Comparison of ENCODE assay signal across 10 mouse cellular contexts in genomic region chr5:138199576-138199975, GRCm38 (mm10). TPM values are rescaled to one million over a fixed set of nuclear protein-coding genes. Genes with fewer than 3 reads are reported as not detected.
A peak's percentile ranks its signal among the peaks of the same experiment; 100 is the strongest.
DNase-seq lines count a peak whose midpoint lies in the region; ATAC-seq and TF ChIP-seq lines count a peak whose summit lies in the region.
"Had no signal": no experiment of that assay in that cellular context is flagged by ENCODE, and none has a peak within 500 bp of the region (broad histone marks: within the 10 kb centered on the region; RNA-seq: fewer than 3 reads in every experiment).

No protein-coding gene starts in this region.

- H3K79me2 ChIP-seq in heart, adult 2 months (replicated peaks; ENCODE audit: control insufficient read depth, insufficient read depth, low read length) = no peaks in the 10 kb centered on the region

- no peak overlapping the region for H3K4me2 ChIP-seq in lung, embryonic 14.5 days
- no peak overlapping the region for H3K4me2 ChIP-seq in midbrain, postnatal 0 days (ENCODE audit: low read depth, low read length, poor library complexity, severe bottlenecking)
- no peak overlapping the region for H3K4me2 ChIP-seq in heart, embryonic 11.5 days
- H3K4me2 ChIP-seq: liver, embryonic 13.5 days had no signal

- peak; percentile 55 for TF ChIP-seq CTCF in heart, adult 2 months (IDR thresholded peaks at IDR 0.05)
- TF ChIP-seq CTCF in lung, embryonic 14.5 days (IDR thresholded peaks at IDR 0.05; ENCODE audit: low read depth) = peak; percentile 51
- TF ChIP-seq CTCF in lung, adult 2 months (IDR thresholded peaks at IDR 0.05; ENCODE audit: insufficient read depth, low read length) = no peak
- peak; percentile 66 for TF ChIP-seq CTCF in midbrain, postnatal 0 days (IDR thresholded peaks at IDR 0.05)

- intact Hi-C loops in heart, adult 2 months (cut with DNase I) = no loop called here

- H3K4me3 ChIP-seq in heart, adult 2 months = no peak overlapping the region
- H3K4me3 ChIP-seq in lung, embryonic 14.5 days (ENCODE audit: low read depth, low read length) = no peak overlapping the region
- no peak overlapping the region for H3K4me3 ChIP-seq in lung, adult 2 months (replicated peaks; ENCODE audit: extremely low read depth, low read depth, low read length)
- no peak overlapping the region for H3K4me3 ChIP-seq in midbrain, postnatal 0 days (ENCODE audit: low read depth, low read length)
- no peak overlapping the region for H3K4me3 ChIP-seq in heart, embryonic 11.5 days (ENCODE audit: low read depth, low read length)
- H3K4me3 ChIP-seq: liver, embryonic 13.5 days had no signal

- TF ChIP-seq POLR2A in heart, adult 2 months (IDR thresholded peaks at IDR 0.05; ENCODE audit: insufficient read depth, low read depth, low read length) = no peak
- TF ChIP-seq POLR2A in lung, adult 2 months (IDR thresholded peaks at IDR 0.05; ENCODE audit: borderline replicate concordance, extremely low read depth, low read depth, low read length) = no peak

- peaks cover 1% of the 10 kb centered on the region; the same call in 1 of the 2 replicates for H3K4me1 ChIP-seq in heart, adult 2 months (ENCODE audit: control insufficient read depth, insufficient read depth, low read length)
- H3K4me1 ChIP-seq in lung, embryonic 14.5 days (ENCODE audit: insufficient read depth) = peaks cover 5% of the 10 kb centered on the region; the same call in 1 of the 2 replicates
- H3K4me1 ChIP-seq in lung, adult 2 months (ENCODE audit: control insufficient read depth, insufficient read depth, low read length) = peaks cover 5% of the 10 kb centered on the region; the same call in 1 of the 2 replicates
- H3K4me1 ChIP-seq in midbrain, postnatal 0 days (ENCODE audit: insufficient read depth, low read length) = peaks cover 3% of the 10 kb centered on the region; the same call in 1 of the 2 replicates
- no peaks in the 10 kb centered on the region for H3K4me1 ChIP-seq in heart, embryonic 11.5 days (ENCODE audit: control insufficient read depth, insufficient read depth, low read length)

- WGBS in heart, adult 2 months = 3% methylated on average over 1 of the region's 1 CpGs
- 4% methylated on average over 1 of the region's 1 CpGs for WGBS in lung, embryonic 14.5 days
- WGBS in lung, adult 2 months = 11% methylated on average over 1 of the region's 1 CpGs
- 0% methylated on average over 1 of the region's 1 CpGs for WGBS in midbrain, postnatal 0 days
- 0% methylated on average over 1 of the region's 1 CpGs for WGBS in heart, embryonic 11.5 days (ENCODE audit: insufficient replicate concordance)

- H3K27ac ChIP-seq in heart, adult 2 months = no peak overlapping the region
- H3K27ac ChIP-seq in lung, embryonic 14.5 days (ENCODE audit: low read depth) = no peak overlapping the region
- no peak overlapping the region for H3K27ac ChIP-seq in midbrain, postnatal 0 days (ENCODE audit: low read depth, low read length)
- H3K27ac ChIP-seq in heart, embryonic 11.5 days (ENCODE audit: low read depth, low read length) = no peak overlapping the region
- H3K27ac ChIP-seq: liver, embryonic 13.5 days had no signal

- no peak overlapping the region for H3K9ac ChIP-seq in heart, adult 2 months (ENCODE audit: low read depth, low read length)
- no peak overlapping the region for H3K9ac ChIP-seq in lung, embryonic 14.5 days
- H3K9ac ChIP-seq in midbrain, postnatal 0 days (replicated peaks; ENCODE audit: low read length, poor library complexity, severe bottlenecking) = no peak overlapping the region
- no peak overlapping the region for H3K9ac ChIP-seq in heart, embryonic 11.5 days (ENCODE audit: low read depth, low read length)
- H3K9ac ChIP-seq: liver, embryonic 13.5 days had no signal

- H3K36me3 ChIP-seq in heart, adult 2 months (ENCODE audit: control insufficient read depth, insufficient read depth, low read length) = no peaks in the 10 kb centered on the region
- no peaks in the 10 kb centered on the region for H3K36me3 ChIP-seq in lung, embryonic 14.5 days (ENCODE audit: insufficient read depth)
- H3K36me3 ChIP-seq in midbrain, postnatal 0 days (ENCODE audit: insufficient read depth, low read length) = no peaks in the 10 kb centered on the region
- H3K36me3 ChIP-seq in heart, embryonic 11.5 days (ENCODE audit: control insufficient read depth, insufficient read depth, low read length) = no peaks in the 10 kb centered on the region
- H3K36me3 ChIP-seq: liver, embryonic 13.5 days had no signal

- TF ChIP-seq EP300 in heart, adult 2 months (IDR thresholded peaks at IDR 0.05; ENCODE audit: insufficient read depth, low read depth, low read length) = no peak

- H3K9me3 ChIP-seq in lung, embryonic 14.5 days (ENCODE audit: low read depth, low read length) = no peaks in the 10 kb centered on the region
- no peaks in the 10 kb centered on the region for H3K9me3 ChIP-seq in midbrain, postnatal 0 days (ENCODE audit: low read length)
- no peaks in the 10 kb centered on the region; the same call in 1 of the 2 replicates for H3K9me3 ChIP-seq in heart, embryonic 11.5 days (replicated peaks; ENCODE audit: control insufficient read depth, low read length)

- no peaks in the 10 kb centered on the region for H3K27me3 ChIP-seq in heart, adult 2 months (ENCODE audit: control insufficient read depth, insufficient read depth, low read length)
- H3K27me3 ChIP-seq in lung, embryonic 14.5 days (ENCODE audit: insufficient read depth, low read length) = no peaks in the 10 kb centered on the region
- no peaks in the 10 kb centered on the region for H3K27me3 ChIP-seq in midbrain, postnatal 0 days (ENCODE audit: insufficient read depth, low read length)
- H3K27me3 ChIP-seq in heart, embryonic 11.5 days (ENCODE audit: control insufficient read depth, insufficient read depth, low read length) = no peaks in the 10 kb centered on the region
- H3K27me3 ChIP-seq: liver, embryonic 13.5 days had no signal

- ATAC-seq in lung, embryonic 14.5 days (ENCODE audit: insufficient read depth) = no peak
- ATAC-seq in midbrain, postnatal 0 days (ENCODE audit: low FRiP score) = no peak
- ATAC-seq in heart, embryonic 11.5 days (replicated peaks; ENCODE audit: insufficient number of reproducible peaks, low FRiP score, low TSS enrichment) = no peak

- no peak for DNase-seq in heart, adult 2 months
- no peak for DNase-seq in heart, postnatal 4 days
- peak; percentile 44 for DNase-seq in lung, embryonic 14.5 days
- DNase-seq in lung, adult 2 months = no peak
- peak; percentile 46 for DNase-seq in ZHBTc4 (ENCODE audit: low read depth, low spot score)
- DNase-seq in midbrain, postnatal 0 days (ENCODE audit: low spot score) = peak; percentile 31
- DNase-seq: cerebellum, adult 11 months; layer of hippocampus, adult 9-11 months; liver, embryonic 13.5 days had no signal

RNA-seq across cellular contexts. Expression of gene Mblac1, which starts 5.5 kb away (rescaled TPM):
- 1 to 10 TPM; 2.3 to 3.5 TPM for total RNA-seq in heart, adult 2 months (2021)
- polyA plus RNA-seq in heart, adult 2 months (2012; rRNA removed) = 1.6 and 1.7 TPM in 2 replicates
- total RNA-seq in heart, postnatal 4 days (2021) = 1 to 10 TPM; 4.3 to 4.6 TPM
- polyA plus RNA-seq in lung, embryonic 14.5 days (2014; fragmentation: Nextera tagmentation; extraction: Ambion mirVana) = 7.3 and 7.9 TPM in 2 replicates
- polyA plus RNA-seq in lung, adult 2 months (2012; rRNA removed) = 5.0 and 5.5 TPM in 2 replicates
- 15.6 and 16.2 TPM in 2 replicates for total RNA-seq in midbrain, postnatal 0 days (2014; rRNA removed)
- 11.2 and 11.9 TPM in 2 replicates for polyA plus RNA-seq in midbrain, postnatal 0 days (2015; fragmentation: Nextera tagmentation; extraction: Ambion mirVana)
- 4.5 and 5.9 TPM in 2 replicates for polyA plus RNA-seq in heart, embryonic 11.5 days (2014; fragmentation: Nextera tagmentation; extraction: Ambion mirVana)

RNA-seq across cellular contexts. Expression of gene Cnpy4, which starts 12.3 kb away (rescaled TPM):
- 1 to 10 TPM; 5.9 to 7.2 TPM for total RNA-seq in heart, adult 2 months (2021)
- polyA plus RNA-seq in heart, adult 2 months (2012; rRNA removed) = 2.2 and 4.1 TPM in 2 replicates
- total RNA-seq in heart, postnatal 4 days (2021) = 1 to 10 TPM; 8.9 to 9.4 TPM
- polyA plus RNA-seq in lung, embryonic 14.5 days (2014; fragmentation: Nextera tagmentation; extraction: Ambion mirVana) = 55.5 and 59.0 TPM in 2 replicates
- polyA plus RNA-seq in lung, adult 2 months (2012; rRNA removed) = 3.6 and 8.6 TPM in 2 replicates
- 11.7 and 14.0 TPM in 2 replicates for total RNA-seq in midbrain, postnatal 0 days (2014; rRNA removed)
- polyA plus RNA-seq in midbrain, postnatal 0 days (2015; fragmentation: Nextera tagmentation; extraction: Ambion mirVana) = 21.7 and 21.8 TPM in 2 replicates
- 31.7 and 33.7 TPM in 2 replicates for polyA plus RNA-seq in heart, embryonic 11.5 days (2014; fragmentation: Nextera tagmentation; extraction: Ambion mirVana)

RNA-seq across cellular contexts. Expression of gene Taf6, which starts 12.3 kb away (rescaled TPM):
- total RNA-seq in heart, adult 2 months (2021) = 10 to 100 TPM; 32.1 to 36.5 TPM
- 56.7 and 67.5 TPM in 2 replicates for polyA plus RNA-seq in heart, adult 2 months (2012; rRNA removed)
- 10 to 100 TPM; 27.7 to 28.8 TPM for total RNA-seq in heart, postnatal 4 days (2021)
- polyA plus RNA-seq in lung, embryonic 14.5 days (2014; fragmentation: Nextera tagmentation; extraction: Ambion mirVana) = 95.6 and 97.6 TPM in 2 replicates
- 48.4 and 52.6 TPM in 2 replicates for polyA plus RNA-seq in lung, adult 2 months (2012; rRNA removed)
- total RNA-seq in midbrain, postnatal 0 days (2014; rRNA removed) = 61.1 and 90.3 TPM in 2 replicates
- polyA plus RNA-seq in midbrain, postnatal 0 days (2015; fragmentation: Nextera tagmentation; extraction: Ambion mirVana) = 49.0 and 49.8 TPM in 2 replicates
- polyA plus RNA-seq in heart, embryonic 11.5 days (2014; fragmentation: Nextera tagmentation; extraction: Ambion mirVana) = 82.8 and 85.2 TPM in 2 replicates

RNA-seq across cellular contexts. Expression of gene Nxpe5, which starts 26.1 kb away (rescaled TPM):
- total RNA-seq in heart, adult 2 months (2021) = 1 to 10 TPM in 1 of 2 experiments, under 1 TPM in 1; 0.98 to 1.2 TPM
- polyA plus RNA-seq in heart, adult 2 months (2012; rRNA removed) = 0.10 and 0.26 TPM in 2 replicates
- under 1 TPM in 1 of 2 experiments, not detected in 1; 0.14 TPM for total RNA-seq in heart, postnatal 4 days (2021)
- polyA plus RNA-seq in lung, embryonic 14.5 days (2014; fragmentation: Nextera tagmentation; extraction: Ambion mirVana) = not detected in 2 replicates
- polyA plus RNA-seq in lung, adult 2 months (2012; rRNA removed) = 0.34 and 0.57 TPM in 2 replicates
- total RNA-seq in midbrain, postnatal 0 days (2014; rRNA removed) = not detected in 2 replicates
- polyA plus RNA-seq in midbrain, postnatal 0 days (2015; fragmentation: Nextera tagmentation; extraction: Ambion mirVana) = not detected in 2 replicates
- not detected in 2 replicates for polyA plus RNA-seq in heart, embryonic 11.5 days (2014; fragmentation: Nextera tagmentation; extraction: Ambion mirVana)

RNA-seq across cellular contexts. Expression of gene Mcm7, which starts 27.4 kb away (rescaled TPM):
- 1 to 10 TPM; 8.8 to 9.6 TPM for total RNA-seq in heart, adult 2 months (2021)
- 8.5 and 9.8 TPM in 2 replicates for polyA plus RNA-seq in heart, adult 2 months (2012; rRNA removed)
- 10 to 100 TPM; 80.5 to 86.4 TPM for total RNA-seq in heart, postnatal 4 days (2021)
- 225 and 233 TPM in 2 replicates for polyA plus RNA-seq in lung, embryonic 14.5 days (2014; fragmentation: Nextera tagmentation; extraction: Ambion mirVana)
- 16.9 and 22.1 TPM in 2 replicates for polyA plus RNA-seq in lung, adult 2 months (2012; rRNA removed)
- 27.8 and 31.0 TPM in 2 replicates for total RNA-seq in midbrain, postnatal 0 days (2014; rRNA removed)
- 37.9 and 39.6 TPM in 2 replicates for polyA plus RNA-seq in midbrain, postnatal 0 days (2015; fragmentation: Nextera tagmentation; extraction: Ambion mirVana)
- polyA plus RNA-seq in heart, embryonic 11.5 days (2014; fragmentation: Nextera tagmentation; extraction: Ambion mirVana) = 139 and 143 TPM in 2 replicates

Comparison
In these comparisons a context has a peak if more than half of its experiments do, and no peak if none do; other contexts are left out.
1. DNase-seq: peak in lung, embryonic 14.5 days (single experiment), ZHBTc4 (single experiment) and midbrain, postnatal 0 days (single experiment); none in heart, adult 2 months (0 of 2), heart, postnatal 4 days (single experiment) and lung, adult 2 months (single experiment).